Mouse (Mus musculus): ENCODE measurements around the gene Fam186a. TPM values are rescaled to one million over a fixed set of nuclear protein-coding genes. Genes with fewer than 3 reads are reported as not detected.
"Not testable (repeated sequence)": the region's sequence is repeated elsewhere in the genome, so short reads cannot be mapped to it uniquely, and the experiment has no call there.

The Fam186a gene
- under 1 TPM; 0.06 to 0.10 TPM for total RNA-seq (2021)

DNA sequence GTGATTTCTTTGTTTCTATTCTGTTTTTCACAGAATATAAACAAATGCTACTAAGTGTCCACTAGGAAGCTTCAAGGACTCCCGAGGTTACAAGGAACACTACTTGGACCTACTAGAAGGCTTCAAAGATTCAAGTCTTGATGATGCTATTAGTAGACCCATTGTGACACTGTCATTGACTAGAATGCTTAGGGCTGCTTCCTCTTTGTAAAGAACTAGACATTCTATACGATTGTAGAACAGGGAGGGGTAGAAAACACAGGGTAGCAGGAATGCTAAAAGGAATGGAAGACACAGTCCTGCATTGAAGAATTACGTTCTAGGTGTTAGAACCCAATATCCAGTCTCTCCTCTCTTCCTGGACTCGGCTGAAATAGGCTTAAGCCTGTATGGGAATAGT is at the start of gene Fam186a:
Gene Fam186a (minus strand): TSS at position 101 of the 400 bp plus-strand sequence.
- intact Hi-C loops (cut with DNase I), result no loop called here
- no peak for DNase-seq (ENCODE audit: low spot score)

DNA sequence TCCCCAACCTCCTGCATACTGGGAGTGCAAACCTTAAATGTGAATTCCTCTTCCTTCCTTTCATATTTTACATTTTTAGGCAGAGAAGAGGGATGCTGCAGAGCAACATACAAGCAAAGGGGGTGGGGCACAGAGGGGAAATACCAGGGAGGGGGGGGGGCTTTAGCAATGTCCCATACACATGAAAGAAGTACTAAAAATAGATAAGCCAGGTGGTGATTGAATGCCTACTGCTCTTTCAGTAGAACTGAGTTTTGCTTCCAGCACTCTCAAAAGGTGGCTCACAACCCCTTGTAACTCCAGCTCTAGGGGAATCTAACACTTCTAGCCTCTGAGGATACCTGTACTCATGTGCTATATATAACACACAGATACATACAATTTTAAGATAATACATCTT is 39.3 kb upstream of the Fam186a start:
- intact Hi-C loops (cut with DNase I), result no loop called here
- DNase-seq (ENCODE audit: low spot score), result no peak

GRCm38 (mm10) chr15:100004677-100005273 is 37.9 kb upstream of the Fam186a start:
- intact Hi-C loops (cut with DNase I), result no loop called here
- DNase-seq (ENCODE audit: low spot score), result no peak

DNA sequence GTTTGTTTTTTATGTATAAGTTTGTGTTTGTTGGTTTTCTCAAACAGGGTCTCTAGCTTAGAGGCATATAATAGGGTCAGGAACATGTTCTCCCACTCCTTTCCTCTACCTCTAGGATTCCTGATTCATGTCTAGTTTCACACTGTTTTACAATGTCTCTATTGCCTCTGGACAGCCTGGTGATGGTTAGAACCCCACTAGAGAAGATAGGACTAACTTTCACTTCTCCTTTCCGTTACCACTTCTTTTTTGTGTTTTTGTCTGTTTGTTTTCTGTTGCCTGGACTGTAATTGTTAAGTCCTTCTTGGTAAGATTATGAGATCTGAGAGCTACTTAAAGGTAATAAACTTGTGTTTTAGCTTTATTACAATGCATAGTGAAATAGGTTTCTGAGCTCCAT is 32.5 kb upstream of the Fam186a start:
- intact Hi-C loops (cut with DNase I), result no loop called here

GRCm38 (mm10) chr15:99997114-99997804 is 30.4 kb upstream of the Fam186a start:
- DNase-seq (ENCODE audit: low spot score), result no peak
- intact Hi-C loops (cut with DNase I), result no loop called here

More for the DNA sequence above, 32.5 kb upstream of the Fam186a start:
- DNase-seq (ENCODE audit: low spot score), result no peak

DNA sequence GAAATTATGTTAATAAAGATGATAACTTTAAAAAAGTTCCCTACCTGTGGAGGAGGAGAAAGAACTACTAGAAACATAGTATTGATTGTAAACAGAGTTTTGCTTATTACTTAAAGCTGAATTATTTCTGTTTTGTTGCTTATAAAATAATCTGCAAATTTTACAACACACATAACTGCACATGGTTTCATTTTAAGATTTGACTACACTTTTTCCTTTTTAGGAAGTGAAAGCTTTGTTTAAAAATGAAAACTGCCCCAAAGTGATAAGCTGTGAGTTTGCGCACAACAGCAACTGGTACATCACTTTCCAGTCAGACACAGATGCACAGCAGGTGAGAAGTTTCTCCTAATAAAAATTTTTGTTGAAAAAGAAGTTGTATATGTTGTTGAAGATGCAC is 26.2 kb upstream of the Fam186a start:
- no peak for DNase-seq (ENCODE audit: low spot score)
- intact Hi-C loops (cut with DNase I), result no loop called here

DNA sequence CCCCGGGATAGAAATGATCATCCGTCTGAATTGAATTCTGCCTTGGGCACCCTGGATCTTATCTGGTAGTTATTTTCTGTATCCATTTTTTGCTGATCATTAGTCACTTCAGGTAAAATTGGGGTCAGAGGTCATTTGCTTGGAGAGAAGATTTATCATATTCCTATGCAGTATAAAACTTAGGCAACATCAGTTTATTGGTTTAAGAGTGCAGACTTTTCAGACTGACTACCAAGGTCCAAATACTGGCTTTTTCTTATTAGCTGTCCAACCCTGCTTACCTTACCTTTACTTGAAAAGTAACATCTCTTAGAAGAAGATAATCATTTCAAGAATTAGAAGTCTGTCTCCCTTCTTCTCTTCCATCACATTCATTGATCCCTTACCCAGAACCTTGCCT is 12.9 kb upstream of the Fam186a start:
- no peak for DNase-seq (ENCODE audit: low spot score)
- intact Hi-C loops (cut with DNase I), result no loop called here

DNA sequence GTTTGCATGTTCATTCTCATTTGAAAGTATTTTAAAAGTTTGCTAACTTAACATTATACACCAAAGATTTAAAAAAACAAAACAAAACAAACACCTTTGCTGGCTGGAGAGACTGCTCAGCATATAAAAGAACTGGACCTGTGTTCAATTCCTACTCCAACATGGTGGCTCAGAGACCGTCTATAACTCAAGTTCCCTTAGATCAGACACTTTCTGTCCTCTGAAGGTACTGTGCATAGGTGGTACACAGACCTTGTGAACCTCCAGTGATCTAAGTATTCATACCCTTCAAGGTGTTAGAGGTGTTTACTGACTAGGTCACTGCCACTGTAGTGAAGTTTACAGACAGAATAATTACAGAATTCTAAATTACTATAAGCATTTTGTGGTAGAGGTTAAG is 12.4 kb upstream of the Fam186a start:
- DNase-seq (ENCODE audit: low spot score), result no peak
- intact Hi-C loops (cut with DNase I), result no loop called here

DNA sequence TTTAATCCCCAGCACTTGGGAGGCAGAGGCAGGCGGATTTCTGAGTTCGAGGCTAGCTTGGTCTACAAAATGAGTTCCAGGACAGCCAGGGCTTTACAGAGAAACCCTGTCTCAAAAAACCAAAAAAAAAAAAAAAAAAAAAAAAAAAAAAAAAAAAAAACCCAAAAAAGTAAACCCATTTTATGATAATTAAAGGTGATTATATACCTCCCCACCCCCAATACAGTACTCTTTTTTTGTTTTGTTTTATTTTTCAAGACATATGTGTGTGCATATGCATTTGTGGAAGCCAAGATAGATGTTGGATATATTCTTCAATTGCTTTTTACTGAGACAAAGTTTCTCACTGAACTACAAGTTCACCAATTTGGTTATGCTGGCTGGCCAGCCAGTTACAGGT is 9.3 kb upstream of the Fam186a start:
- intact Hi-C loops (cut with DNase I); DNase-seq (ENCODE audit: low spot score): not testable (repeated sequence)

- DNase-seq (ENCODE audit: low spot score), result no peak
- intact Hi-C loops (cut with DNase I), result no loop called here
Measured at GRCm38 (mm10) chr15:99974476-99975220, 7.8 kb upstream of the Fam186a start.

- DNase-seq (ENCODE audit: low spot score), result no peak
- intact Hi-C loops (cut with DNase I), result no loop called here
Measured at GRCm38 (mm10) chr15:99972989-99973911, 6.4 kb upstream of the Fam186a start.

DNA sequence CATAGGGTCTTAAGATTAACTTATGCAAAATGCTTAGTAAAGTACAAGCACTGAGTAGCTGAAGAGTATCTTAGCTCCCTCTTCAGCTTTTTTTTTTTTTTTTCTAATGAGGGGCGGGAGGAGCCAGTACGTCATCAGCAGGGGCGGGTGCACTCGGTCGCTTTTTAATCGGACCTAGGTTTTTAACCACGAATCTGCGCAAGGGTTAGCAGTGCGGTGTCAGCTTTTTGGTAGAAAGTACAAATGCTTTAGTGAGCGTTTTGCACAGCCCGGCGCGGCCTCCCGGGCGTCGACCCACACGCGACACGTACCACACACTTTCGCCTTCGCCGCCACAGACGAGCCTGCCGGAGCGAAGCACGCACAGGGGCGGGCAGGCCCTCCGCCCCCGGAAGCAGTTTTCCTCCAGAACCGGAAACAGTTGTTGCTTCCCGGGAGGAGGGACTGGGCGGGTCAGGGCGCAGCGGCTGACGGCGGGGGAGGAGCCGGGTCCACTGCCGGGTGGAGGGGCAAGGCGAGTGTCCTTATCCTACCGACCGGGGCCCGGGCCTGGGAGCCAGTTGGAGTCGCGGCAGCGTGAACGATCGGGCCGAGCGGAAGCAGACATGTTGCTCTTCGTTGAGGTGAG is 5.6 kb upstream of the Fam186a start:
- peak; percentile 95 for DNase-seq (ENCODE audit: low spot score)
- intact Hi-C loops (cut with DNase I), result no loop called here

DNA sequence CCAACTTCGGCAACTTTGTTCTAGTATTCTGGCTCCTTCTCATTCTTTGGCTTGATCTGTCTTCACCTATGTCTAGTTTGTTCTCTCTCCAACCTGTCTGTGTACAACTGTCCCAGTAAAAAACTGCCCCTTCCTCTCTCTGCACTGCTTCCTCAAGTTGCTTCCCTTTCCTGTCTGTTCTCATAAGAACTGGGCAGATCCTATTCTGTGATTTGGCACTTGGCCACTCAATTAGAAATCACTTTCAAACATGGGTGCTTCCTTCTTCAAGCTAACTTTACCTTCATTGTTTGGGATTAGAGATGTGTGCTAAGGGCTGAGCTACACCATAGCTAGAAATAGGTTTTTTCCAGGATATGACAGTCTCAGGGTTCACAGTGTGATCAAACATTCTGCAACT is 3.7 kb upstream of the Fam186a start:
- intact Hi-C loops (cut with DNase I), result no loop called here
- DNase-seq (ENCODE audit: low spot score), result no peak

DNA sequence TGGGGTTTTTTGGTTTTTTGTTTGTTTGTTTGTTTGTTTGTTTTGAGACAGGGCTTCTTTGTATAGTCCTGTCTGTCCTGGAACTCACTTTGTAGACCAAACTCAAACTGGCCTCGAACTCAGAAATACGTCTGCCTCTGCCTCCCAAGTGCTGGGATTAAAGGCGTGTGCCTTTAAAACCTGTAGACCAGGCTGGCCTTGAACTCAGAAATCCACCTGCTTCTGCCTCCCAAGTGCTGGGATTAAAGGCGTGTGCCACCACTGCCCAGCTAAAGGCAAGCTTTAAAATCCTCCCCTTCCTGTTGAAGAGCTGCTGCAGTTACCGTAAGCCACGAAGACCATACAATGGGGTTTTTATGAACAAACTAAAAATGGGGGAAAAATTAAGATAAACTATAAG is 2.9 kb upstream of the Fam186a start, which contains the start of gene Larp4:
Gene Larp4 (plus strand): TSS at position 301 of the 400 bp plus-strand sequence.
- intact Hi-C loops (cut with DNase I), result not testable (repeated sequence)

DNA sequence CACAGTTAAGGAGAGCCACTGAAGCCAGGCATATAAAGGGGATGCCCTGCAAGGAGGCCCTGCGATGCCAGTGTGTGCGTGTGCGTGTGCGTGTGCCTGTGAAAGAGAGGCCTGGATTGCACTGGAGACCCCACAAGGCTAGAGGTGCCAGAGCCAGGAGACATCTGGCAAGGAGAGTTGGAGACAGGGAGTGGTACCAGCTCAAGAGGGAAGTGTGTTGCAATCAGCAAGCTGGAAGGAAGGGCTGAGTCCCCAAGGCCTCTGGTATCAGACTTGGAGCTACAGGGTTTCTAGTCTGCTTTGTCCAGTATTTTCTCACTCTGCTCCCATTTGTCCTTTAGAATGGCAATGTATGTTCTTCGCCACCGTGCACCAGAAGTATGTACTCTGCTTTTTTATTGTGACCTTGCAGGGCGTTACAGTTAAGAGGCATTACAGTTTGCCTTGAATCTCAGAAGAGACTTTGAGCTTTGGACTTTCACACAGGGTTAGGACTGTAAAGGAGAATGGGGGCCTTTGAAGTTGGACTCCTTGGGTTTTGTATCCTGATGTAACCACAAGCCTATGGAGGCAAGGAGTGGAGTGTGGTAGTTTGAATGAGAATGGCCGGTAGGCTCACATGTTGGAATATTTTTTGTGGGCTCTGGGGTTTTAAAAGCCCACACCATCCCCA is 1.6 kb downstream of the Fam186a start:
- DNase-seq (ENCODE audit: low spot score), result peak; percentile 16
- intact Hi-C loops (cut with DNase I), result no loop called here

More for the DNA sequence above, 2.9 kb upstream of the Fam186a start, which contains the start of gene Larp4:
- DNase-seq (ENCODE audit: low spot score), result not testable (repeated sequence)

- intact Hi-C loops (cut with DNase I), result no loop called here
- no peak for DNase-seq (ENCODE audit: low spot score)
Measured at GRCm38 (mm10) chr15:99955324-99955723, 11.5 kb downstream of the Fam186a start.

- DNase-seq (ENCODE audit: low spot score), result no peak
- intact Hi-C loops (cut with DNase I), result no loop called here
Measured at GRCm38 (mm10) chr15:99940970-99941630, 25.8 kb downstream of the Fam186a start.

DNA sequence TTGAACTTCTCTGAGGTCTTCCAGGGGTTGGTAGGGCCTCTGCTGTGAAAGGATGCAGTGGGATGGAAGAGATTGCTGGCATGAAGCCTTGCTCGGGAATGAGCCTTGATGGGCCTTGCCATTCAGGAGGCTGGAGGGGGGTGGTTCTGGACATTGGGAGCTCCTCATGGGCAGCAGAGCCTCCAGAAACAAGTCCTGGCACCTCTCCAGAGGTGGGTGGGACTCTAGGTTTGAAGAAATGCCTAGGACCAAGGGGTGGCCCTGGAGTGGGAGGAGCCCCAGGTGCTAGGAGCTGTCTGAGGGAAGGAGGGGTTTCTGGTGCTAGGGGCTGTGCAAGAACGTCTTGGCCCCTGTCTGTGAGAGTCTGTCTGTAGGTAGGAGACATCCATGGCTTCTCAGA is 26.4 kb downstream of the Fam186a start:
- no peak for DNase-seq (ENCODE audit: low spot score)
- intact Hi-C loops (cut with DNase I), result no loop called here
